Mouse (Mus musculus) layer of hippocampus, adult 18-20 months (tissue): ENCODE measurements around the gene Adam1b. TPM values are rescaled to one million over a fixed set of nuclear protein-coding genes. Genes with fewer than 3 reads are reported as not detected.
"Not testable (repeated sequence)": the region's sequence is repeated elsewhere in the genome, so short reads cannot be mapped to it uniquely, and the experiment has no call there.

Experiments used
- DNase-seq, 2 experiments: peaks; one replicate each; pipeline ENCODE4 v3.0.0; 2022; ENCODE audit warnings: low spot score in 2 of 2
- total RNA-seq, 2 experiments: library from RNA; stranded (reverse); gene quantifications; 2 replicates each; pipeline ENCODE4 v1.2.3; 2021

Gene Adam1b
- total RNA-seq, 2 experiments from 2014 or later: 0.10 TPM; not detected in 1

DNA sequence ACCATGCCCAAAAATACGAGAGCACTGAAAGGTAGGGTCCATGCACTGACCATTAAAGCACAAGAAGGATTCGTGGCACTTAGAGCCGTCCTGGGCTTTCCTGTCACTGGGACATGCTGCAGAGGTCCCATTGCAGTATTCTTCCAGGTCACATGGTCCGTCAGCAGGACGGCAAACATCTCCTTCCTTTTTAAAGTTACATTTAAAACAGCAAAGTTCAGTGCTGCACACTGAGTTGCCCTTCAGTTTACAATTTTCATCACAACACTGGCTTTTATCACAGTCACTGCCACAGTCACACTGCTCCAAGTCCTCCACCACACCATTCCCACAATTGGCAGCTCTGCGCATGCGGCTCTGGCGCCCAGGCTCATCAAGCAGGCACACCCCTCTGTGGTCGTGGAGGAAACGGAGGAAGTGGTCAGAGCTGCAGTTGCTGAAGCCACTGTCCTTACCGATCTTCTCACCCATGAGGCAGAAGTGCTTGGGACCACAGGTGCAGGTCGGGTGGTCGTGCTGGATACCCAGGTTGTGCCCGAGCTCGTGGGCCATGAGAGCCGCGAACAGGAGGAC lies 1.7 kb downstream of the Adam1b start:
- not testable (repeated sequence) for DNase-seq

DNA sequence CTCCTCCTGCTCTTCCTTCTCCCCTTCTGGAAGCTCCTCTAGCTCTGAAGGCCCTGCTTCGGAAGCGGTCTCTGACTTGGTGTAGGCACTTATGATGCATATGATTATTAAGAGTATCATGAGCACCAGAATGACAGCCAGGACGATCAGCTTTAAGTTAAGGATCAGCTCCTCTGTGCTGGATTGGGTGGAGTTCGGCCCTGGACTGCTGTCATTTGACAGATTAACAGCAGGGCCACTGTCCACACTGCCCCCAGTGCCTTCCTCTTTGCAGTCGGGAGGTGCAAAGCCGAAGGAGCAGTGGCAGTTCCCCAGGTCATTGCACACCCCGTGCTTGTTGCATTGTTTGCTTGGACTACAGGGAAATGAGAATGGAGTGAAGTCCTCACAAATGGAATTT lies 2.5 kb downstream of the Adam1b start:
- DNase-seq: no peak

DNA sequence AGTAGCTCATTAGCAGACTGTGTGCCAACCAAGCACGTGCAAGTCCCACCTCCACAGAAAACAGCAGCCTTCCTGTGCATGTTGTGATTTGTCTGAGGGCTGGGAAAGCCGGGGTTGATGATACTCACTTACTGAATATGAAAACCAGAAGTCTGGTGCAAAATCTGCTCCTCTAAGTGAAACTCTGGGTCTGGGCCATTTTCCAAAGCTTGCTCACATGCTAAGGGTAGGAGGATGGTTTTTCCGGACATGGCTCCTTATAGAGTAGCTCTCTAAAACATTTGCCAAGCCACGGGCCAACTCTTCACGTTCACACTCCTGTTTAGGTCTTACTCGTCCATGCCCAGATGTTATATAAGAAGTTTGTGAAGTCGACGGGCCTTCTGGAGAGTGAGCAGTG lies 9.9 kb downstream of the Adam1b start:
- DNase-seq: peak; percentile 38 to 66

DNA sequence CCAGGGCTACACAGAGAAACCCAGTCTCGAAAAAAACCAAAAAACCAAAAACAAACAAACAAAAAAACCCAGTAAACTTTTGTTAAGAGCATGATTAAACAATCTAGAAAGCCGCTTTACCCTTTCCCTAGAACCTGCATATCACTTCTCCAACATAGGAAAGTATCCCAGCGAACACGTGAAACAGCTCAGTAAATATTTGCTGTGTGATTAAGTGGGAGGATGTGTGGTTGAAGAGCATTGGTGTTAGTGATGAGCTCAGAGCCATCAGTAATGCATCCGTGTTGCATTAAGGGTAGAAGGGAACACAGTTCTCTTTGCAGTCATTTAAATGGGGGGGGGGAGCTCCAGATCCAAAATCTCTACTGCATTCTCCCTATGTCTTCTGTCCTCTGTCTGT lies 18.4 kb downstream of the Adam1b start:
- no peak for DNase-seq

DNA sequence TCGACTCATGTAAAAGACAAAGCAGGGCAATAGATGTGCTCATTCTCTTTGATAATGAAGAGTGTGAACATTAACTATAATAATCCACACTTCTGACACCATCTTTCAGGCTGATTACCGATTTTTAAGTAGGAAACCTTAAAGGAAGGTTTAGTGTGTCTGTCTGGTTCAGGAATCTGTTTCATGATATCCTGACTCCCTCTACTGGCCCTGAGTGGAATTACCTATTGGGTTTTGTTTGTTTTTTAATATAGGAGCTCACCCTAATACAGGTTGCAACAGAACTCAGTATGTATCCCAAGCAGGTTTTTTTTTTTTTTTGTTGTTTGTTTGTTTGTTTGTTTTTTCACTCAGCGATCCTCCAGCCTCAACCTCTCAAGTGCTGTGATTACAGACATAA lies 25.6 kb downstream of the Adam1b start:
- peak in 1 of 2 experiments; percentile 81 for DNase-seq

DNA sequence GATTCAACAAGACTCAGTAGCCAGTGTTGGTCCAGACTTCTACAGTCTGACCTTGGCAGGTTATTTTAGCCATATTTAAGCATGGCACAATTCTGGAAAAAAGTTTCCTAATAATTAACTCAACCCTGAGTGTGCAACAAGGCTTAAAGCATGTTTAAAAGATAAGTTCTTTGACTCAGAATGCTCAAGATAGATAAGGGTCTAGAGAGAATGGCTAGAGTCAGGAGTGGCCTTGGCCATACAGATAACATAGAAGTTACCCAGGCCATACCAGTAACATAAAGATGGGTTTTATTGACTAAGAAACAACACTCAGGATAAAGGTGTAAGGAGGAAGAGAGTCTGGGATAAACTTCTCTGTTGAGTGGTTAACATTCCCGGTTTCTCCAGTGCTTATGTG lies 27.2 kb downstream of the Adam1b start:
- no peak for DNase-seq

DNA sequence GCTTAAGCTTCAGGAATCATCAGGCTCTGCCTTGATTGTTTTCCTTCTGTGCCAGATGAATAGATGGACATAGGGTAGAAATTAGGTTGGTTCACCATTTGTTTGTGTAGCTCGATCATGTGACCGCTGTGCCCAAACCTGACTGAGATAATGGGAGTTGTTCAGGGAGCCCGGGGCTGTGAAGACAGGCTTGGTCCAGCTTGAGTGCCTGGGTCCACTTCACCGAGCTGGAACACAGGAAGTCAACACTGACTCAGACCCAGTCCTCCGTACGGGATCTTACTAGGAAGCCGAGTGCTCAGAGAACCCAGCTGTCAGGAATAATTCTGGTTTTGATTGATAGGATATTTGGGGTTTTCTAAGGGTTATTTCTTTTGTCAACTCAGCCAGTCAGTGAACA lies 28.6 kb downstream of the Adam1b start:
- no peak for DNase-seq

DNA sequence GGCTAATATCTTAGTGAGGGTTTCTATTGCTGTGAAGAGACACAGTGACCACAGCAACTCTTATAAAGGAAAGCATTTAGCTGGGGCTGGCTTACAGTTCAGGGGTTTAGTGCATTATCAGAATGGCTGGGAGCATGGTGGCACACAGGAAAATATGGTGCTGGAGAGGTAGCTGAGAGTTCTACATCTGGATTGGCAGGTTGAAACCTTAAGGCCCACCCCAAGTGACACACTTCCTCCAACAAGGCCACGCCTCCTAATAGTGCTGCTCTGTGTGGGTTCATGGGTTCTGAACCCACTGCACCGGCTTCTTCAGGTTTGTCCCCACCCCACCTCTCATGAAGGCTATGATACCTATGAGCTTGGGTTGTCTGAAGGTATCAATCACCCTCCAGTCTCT lies 30.8 kb downstream of the Adam1b start:
- DNase-seq: no peak

DNA sequence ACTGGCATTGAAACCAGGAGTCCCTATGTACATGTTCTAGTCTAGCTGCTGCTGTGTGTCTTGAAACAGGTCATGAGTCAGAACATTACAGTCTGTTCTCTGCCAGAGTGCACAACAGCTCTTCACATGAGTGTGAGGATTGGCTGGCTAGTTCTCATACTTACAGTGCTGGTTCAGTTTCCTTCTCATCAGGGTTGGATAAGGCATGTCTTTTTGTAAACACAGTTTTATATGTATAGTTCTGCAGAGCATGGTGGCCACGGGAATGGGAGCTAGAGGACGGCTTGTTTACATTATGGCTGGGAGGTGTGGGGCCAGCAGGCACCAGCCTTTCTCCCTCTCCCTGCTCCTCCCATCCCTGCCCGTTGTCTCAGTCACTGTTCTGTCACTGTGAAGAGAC lies 33.7 kb downstream of the Adam1b start:
- DNase-seq: no peak

DNA sequence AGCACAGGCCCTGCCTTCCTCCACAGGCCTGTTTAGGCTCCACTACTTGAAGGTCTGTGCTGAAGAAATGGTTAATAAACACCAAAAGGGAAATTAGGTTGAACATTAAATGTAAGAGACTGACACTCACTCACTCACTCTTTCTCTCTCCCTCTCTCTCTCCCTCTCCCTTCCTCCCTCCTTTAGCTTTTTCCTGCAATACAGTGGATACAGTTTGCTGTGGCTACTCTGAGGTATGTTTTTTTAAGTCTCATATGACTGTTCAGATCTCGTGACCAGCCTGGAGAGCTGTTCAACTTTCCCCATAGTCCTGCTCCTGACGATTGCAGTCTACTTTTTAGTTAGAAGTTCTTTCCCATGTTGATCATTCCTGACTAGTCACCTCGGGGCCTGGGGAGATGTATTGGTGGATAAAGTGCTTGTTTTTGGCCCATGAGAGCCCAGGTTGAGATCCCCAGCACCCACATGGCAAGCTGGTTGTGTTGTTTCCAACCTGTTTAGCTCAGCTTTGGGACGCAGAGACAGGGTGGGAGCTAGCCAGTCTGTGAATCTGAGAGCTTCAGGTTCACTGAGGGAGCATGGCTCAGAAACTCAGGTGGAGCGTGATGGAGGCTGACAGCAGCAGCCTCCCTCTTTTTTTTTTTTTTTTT lies 39.5 kb downstream of the Adam1b start:
- no peak for DNase-seq

DNA sequence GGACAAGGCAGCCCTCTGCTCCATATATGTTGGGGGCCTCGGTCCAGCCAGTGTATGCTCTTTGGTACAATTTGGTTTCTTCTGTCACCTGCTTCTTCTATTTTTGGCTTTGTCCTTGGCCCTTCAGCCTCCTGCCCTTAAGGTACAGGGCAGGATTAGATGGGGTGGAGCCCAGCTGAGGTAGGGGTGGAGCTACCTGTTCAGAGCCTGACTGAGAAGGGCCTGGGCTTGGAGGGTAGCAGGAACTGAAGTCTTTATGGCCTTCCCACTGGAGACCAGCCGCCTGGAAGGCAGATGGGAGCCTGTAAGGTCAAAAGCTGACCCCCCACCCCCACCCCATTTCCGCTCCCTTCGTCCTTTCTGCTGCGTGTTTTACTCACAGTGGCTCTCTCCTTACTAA lies 40.3 kb downstream of the Adam1b start:
- no peak for DNase-seq

DNA sequence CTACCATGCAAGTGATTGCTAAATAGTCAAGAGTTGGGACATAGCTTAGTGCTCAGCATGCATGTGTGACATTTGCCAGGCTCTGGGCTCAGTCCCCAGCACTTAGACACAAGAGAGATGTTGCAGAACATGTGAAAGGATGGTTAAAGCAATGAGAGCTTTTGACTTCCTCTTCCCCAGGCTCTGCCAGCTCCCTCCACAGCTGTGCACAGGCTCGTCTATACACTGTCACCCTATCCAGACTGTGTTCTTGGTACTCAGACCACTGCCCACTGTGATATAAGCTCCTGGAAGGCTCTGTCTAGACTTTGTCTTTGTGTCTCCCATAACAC lies 41.1 kb downstream of the Adam1b start:
- DNase-seq: no peak

DNA sequence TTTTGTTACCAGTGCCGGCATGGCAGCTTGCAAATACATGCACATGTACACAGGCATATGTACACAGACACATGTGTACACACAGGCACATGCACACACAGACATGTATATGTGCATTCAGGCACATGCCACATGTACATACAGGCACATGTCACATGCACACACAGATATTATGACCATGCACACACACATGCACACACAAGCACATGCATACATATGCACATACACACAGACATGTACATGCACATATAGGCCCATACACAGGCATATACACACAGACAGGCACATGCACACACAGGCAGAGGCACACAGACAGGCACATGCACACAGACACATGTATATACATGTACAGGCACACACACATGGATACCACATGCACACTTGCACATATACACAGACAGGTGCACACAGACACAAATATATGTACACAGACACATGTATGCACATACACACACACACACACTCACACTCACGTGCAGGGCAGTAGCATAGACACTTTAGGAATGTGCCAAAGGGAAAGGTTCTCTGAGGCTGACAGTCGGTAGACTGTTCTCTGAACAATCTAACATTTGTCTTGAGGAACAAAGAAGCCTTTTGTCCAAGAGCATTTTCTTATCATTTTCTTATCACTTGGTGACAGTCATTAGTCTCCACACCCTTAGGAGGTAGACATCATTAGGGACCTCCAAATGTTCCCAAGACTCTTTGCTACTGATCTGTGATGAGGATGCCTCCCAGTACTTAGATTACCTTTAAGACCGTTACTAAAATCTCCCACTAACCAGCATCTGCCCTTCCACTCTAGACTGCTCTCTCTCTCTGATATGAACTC lies 41.7 kb downstream of the Adam1b start:
- DNase-seq: no peak

DNA sequence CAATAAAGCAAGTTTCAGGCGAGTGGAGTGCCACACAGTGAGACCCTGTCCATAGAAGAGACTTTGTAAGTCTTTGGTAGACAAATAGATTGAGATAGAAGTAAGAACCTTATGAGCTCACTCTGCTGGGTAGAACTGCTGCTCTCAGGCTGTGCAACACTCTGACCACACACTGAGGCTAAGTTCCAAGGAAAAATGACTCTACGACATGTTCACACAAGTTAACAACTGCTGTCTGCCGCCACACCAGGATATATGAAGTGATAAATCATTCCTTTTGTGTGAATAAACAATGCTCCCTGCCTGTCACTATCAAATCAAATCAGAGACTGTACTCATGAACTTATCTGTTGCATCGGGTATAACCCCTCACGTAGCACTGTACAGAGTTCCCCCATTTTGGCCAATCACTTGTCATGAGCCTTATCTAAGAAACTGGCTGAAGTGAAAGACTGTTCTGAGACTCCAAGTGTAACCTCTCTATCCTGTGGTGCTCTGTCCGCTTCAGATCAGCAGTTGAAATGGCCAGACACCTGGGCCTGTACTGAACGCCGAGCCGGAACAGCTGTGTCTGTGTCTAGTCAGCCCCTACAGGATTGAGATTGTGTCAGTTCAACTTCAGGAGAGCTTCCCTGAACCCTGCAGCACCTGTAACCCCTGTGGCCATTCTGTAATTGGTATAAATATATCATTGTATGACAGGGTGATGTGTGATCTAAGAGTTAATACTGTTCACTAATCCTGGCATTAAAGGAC lies 47.5 kb downstream of the Adam1b start:
- no peak for DNase-seq

DNA sequence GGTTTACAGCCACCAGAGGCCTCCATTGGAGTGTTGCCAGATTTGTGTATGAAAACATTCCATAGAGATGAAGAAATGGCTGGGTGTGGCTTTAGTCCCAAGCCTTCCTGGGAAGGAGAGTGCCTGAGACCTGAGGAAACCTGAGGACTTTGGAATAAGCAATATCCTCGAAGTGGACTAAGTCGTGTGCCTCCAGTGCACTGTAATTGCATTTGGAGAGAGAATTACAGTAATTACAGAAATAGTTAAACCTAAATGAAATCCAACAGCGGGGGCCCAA lies 48.8 kb downstream of the Adam1b start:
- no peak for DNase-seq

DNA sequence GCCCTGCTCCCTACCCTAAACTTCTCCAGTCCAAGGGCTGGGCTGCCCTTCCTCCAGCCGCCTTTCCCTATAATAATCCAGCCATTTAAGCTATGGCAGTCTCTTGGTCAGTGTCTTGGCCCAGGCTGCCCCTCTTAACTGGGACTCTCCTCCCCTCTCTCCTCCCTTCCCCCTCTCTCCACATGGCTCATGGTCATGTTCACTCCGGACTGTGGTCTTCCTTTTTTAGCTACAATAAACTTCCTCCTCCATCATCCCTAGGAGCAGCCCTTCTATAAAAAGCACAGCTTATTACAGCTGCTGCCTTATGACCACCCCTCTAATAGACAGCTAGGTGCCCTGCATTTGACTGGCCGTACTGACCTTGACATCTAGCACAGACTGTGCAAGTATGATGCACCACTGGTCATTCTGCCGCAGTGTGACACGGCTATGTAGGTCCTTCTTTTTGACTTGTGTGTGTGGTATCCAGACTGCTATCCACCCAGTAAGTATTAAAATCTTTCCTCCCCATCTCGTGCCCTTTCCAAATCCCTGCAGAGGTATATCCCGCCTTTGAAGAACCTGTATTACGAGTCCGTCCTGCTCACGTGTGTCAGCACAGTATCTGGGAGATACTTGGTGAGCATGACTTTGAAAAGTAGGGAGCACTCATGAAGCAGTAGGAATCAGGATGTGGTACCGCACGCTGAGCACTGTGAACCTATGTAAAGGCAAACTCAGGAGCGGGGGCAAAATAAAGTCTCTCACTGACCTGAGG lies 49.3 kb downstream of the Adam1b start:
- no peak for DNase-seq

DNA sequence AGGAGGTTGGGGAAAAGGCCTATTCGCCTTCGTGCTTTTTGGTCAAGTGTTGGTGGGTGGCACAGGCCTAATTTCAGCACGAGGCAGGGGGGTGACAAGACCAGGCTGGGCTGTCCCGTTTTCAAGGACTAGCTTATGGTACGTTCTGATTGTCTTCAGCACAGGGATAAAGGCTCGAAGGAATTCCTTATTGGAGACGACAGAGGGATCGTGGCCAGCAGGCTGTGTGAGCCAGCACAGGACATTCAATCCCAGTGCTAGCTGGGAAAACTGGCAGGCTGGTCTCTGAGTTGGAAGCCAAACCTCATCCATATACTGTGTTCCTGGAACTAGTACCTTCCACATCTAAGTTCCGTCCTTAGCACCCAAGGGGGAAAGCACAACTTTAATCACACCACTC lies 50.3 kb downstream of the Adam1b start:
- no peak for DNase-seq

DNA sequence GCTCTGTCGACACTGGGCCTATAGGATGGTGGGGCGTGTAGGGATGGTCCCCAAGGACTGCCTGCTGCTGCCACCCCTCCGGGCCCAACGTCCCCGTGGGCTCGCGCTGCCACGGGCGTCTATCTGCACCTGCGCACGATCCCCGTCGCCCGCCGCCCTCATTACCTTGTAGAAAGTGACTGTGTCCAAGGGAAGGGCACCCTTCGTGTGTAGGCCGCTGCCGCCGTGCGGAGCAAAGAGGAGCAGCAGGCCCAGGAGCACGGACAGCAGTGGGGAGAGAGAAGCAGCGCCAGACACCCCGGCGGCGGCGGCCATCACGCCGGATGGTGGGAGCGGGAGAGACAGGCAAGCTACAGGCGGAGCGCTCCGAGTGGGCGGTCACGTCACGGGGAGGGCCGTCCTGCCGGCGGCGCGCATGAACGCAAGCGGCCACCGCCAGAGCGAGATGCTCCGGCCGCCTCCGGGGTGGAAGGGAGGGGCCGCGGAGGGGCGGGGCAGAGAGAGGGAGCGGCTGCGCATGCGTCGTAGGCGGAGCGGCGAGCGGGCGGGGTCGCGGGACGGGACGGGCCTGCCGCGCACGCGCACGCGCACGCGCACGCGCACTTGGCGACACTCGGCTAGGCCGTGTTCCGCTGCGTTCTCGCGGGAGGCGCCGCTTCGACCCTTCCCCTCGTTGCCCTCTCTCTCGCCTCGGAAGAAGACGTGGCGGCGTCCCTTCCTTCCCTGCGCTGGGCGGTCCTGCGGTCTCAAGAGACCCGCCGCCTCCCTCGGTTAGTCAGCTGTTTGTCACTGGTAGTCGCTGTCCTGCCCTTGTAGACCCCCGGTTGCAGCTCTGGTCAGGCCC lies 51.0 kb downstream of the Adam1b start, which contains the start of gene Erp29:
TSS of gene Erp29 (minus strand) at position 481 of the 844 bp plus-strand sequence.
- DNase-seq: peak; percentile 98 to 99

DNA sequence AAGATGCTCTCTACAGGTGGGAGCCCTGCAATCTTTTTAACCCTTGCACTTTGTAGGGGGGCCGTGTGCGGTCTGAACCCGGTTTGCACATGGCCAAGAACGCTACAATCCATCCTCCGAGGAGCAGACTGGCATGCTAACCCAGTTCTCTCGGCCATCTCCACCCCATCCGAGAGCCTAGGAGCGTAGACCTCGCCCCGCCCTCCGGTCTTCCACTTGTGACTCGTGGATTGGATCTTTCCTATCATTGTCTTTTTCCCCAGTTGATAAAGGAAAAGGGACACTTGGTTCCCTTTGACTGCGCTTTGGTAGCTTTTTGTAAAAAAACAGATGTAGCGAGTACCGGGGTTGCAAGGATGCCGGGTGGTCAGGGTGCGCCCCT lies 51.6 kb downstream of the Adam1b start, which contains the start of gene Tmem116:
TSS of gene Tmem116 (plus strand) at position 250 of the 382 bp plus-strand sequence.
- DNase-seq: peak in 1 of 2 experiments; percentile 45

DNA sequence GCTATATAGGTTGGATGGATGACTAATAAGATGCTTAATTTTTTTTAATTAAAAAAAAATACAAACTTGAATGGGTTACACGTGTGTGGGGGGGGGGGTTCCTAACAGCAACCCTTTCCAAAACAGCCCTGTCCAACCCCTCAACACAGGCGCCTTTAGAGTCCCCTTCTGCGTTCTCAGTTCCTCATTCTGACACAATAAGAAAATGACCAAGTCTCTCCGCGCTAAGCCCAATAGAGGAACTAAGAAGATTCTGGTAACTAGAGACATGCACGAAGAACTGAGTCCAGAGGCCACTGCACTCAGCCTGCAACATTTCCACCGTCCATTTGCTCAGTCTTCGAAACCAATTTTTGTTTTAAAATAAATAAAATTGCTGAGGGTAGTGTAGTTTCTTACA lies 52.0 kb downstream of the Adam1b start:
- no peak for DNase-seq
